Mouse (Mus musculus) heart, embryonic 14.5 days (tissue): ENCODE measurements around the gene Ankrd12. TPM values are rescaled to one million over a fixed set of nuclear protein-coding genes. Genes with fewer than 3 reads are reported as not detected.
A peak's percentile ranks its signal among the peaks of the same experiment; 100 is the strongest.

ENCODE experiments used
- ATAC-seq: fragments of 200-750 bp; cut with Nextera tagmentation; 2 replicates; pipeline ENCODE4 v1.8.0; 2017; ENCODE audit warnings: low read depth, moderate TSS enrichment; ENCODE audit not compliant: insufficient number of reproducible peaks, insufficient read depth, low FRiP score
- H3K27ac ChIP-seq, 2 experiments: fragments of 200-500 bp in 1 of 2; fragments of 300-500 bp in 1 of 2; sonication (generic) in 1 of 2; replicated peaks in 1 of 2; 2 replicates each; pipeline ENCODE4 v1.5.1; 2012 to 2014; ENCODE audit warnings: low read depth in 2 of 2, low read length in 2 of 2, control low read depth in 1 of 2, mild to moderate bottlenecking in 1 of 2, mixed read lengths in 1 of 2; ENCODE audit not compliant: control insufficient read depth in 1 of 2, insufficient read depth in 1 of 2
- H3K27me3 ChIP-seq: fragments of 300-500 bp; sonication (generic); 2 replicates; pipeline ENCODE4 v1.6.1; 2014; ENCODE audit warnings: mild to moderate bottlenecking, low read length, control low read depth; ENCODE audit not compliant: control insufficient read depth, insufficient read depth
- H3K36me3 ChIP-seq: fragments of 300-500 bp; sonication (generic); 2 replicates; pipeline ENCODE4 v1.6.1; 2014; ENCODE audit warnings: mild to moderate bottlenecking, control low read depth, low read length, mixed read lengths; ENCODE audit not compliant: control insufficient read depth, insufficient read depth
- H3K4me1 ChIP-seq, 2 experiments: fragments of 200-500 bp in 1 of 2; fragments of 300-500 bp in 1 of 2; sonication (generic) in 1 of 2; 2 replicates each; pipeline ENCODE4 v1.6.1; 2012 to 2014; ENCODE audit warnings: low read length in 2 of 2, control low read depth in 1 of 2, mixed read lengths in 1 of 2; ENCODE audit not compliant: control insufficient read depth in 2 of 2, insufficient read depth in 2 of 2
- H3K4me2 ChIP-seq: fragments of 300-500 bp; sonication (generic); 2 replicates; pipeline ENCODE4 v1.6.1; 2014; ENCODE audit warnings: mild to moderate bottlenecking, low read length
- H3K4me3 ChIP-seq, 2 experiments: fragments of 200-500 bp in 1 of 2; fragments of 300-500 bp in 1 of 2; sonication (generic) in 1 of 2; 2 replicates each; pipeline ENCODE4 v1.5.1; 2012 to 2014; ENCODE audit warnings: low read length in 2 of 2, mild to moderate bottlenecking in 2 of 2, control low read depth in 1 of 2, low read depth in 1 of 2, moderate library complexity in 1 of 2; ENCODE audit not compliant: control insufficient read depth in 1 of 2, insufficient read depth in 1 of 2
- H3K9ac ChIP-seq: fragments of 300-500 bp; sonication (generic); 2 replicates; pipeline ENCODE4 v1.6.1; 2014; ENCODE audit warnings: mild to moderate bottlenecking, low read length
- H3K9me3 ChIP-seq: fragments of 300-500 bp; sonication (generic); 2 replicates; pipeline ENCODE4 v1.6.1; 2016; ENCODE audit warnings: low read length, control low read depth; ENCODE audit not compliant: control insufficient read depth
- WGBS: fragments of 180-500 bp; shearing (Covaris S2); extraction: QIAGEN DNeasy Blood & Tissue Kit; methylation state at CpG from one replicate; pipeline ENCODE4 v1.1.7; 2014; 5-methylcytosine and 5-hydroxymethylcytosine counted together
- polyA plus RNA-seq: library from polyadenylated mRNA; unstranded; fragments of >200 nt; fragmentation: Nextera tagmentation; extraction: Ambion mirVana; gene quantifications from 2 replicates; pipeline ENCODE4 v1.2.1, GENCODE M21; 2014

Ankrd12 gene
- polyA plus RNA-seq, 1 experiment from 2014 or later = 18.4 TPM

DNA sequence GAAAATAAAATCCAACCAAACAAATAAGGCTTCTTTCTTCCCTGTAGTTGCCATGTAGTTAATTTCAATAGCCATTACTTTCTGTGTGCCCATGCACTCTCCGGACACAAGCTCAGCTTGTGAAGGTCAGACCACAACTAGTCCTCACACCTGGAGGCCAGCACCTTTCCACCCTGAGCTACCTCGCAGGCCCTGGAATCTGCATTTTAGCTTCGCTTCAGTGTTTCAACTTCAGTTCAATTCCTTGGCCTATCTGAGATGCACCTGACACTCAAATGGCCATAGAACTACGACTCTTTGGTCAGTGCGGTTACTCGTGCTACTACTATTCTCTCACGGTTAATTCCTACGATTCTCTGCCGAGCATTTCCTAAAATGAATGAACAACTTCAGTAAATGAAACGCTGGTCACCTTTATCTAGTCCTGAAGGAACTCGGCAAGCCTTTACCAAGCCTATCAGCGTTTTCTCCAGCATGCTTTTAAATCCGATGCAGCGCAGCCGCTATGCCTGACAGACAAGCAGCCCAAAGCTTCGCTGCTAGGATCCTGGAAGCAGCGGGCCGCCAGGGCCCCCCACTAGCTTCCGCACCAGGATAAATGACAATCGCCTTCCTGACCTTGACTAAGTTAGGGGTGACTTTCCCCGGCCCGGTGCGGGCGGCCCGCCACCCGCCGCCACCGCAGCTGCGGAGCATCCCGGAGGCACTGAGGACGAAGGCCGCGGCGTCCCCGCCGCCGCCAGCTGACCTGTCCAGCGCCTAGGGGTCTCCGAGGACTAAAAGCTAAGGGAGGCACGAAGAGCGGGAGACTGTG is 23.9 kb upstream of the Ankrd12 start:
- no peaks in the 10 kb centered on the region for H3K9me3 ChIP-seq
- H3K36me3 ChIP-seq = 0 out of 2 replicates have a peak, but pooled peaks cover 3% of the 10 kb centered on the region
- peak overlapping the region; percentile 92 for H3K9ac ChIP-seq
- ATAC-seq = peak; percentile 73
- no peaks in the 10 kb centered on the region for H3K27me3 ChIP-seq
- peak overlapping the region; percentile 85 to 92 for H3K27ac ChIP-seq
- under 1% methylated on average over 41 of the region's 41 CpGs for WGBS
- peak overlapping the region; percentile 69 to 74 for H3K4me3 ChIP-seq
- H3K4me1 ChIP-seq = peaks cover 0 to 12% of the 10 kb centered on the region in 2 experiments; a peak in 3 of 4 replicates
- peak overlapping the region; percentile 80 for H3K4me2 ChIP-seq

DNA sequence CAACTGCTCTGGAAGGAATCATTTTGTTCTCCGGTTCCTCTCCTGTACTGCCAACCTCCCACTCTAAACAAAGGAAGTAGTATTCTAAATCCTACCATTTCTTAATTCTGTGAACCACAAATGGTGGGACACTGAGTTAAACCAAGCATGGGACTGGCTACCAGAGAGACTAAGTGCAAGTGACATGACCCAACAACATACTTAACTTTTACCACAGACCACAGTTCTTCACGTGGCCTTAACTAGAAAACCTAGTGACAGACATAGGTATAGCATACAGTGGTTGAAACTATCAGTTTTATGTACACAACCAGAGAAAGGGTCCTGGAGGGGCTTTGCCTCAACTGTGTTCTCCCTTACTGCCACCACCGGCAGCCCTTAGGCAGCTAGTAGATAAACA is 15.8 kb upstream of the Ankrd12 start:
- H3K4me3 ChIP-seq = no peak overlapping the region
- no peak overlapping the region for H3K27ac ChIP-seq
- H3K9ac ChIP-seq = no peak overlapping the region
- ATAC-seq = no peak
- no peaks in the 10 kb centered on the region for H3K9me3 ChIP-seq
- 74% methylated on average over 3 of the region's 3 CpGs for WGBS
- no peaks in the 10 kb centered on the region for H3K27me3 ChIP-seq
- no peaks in the 10 kb centered on the region for H3K4me1 ChIP-seq
- H3K36me3 ChIP-seq = peaks cover 44% of the 10 kb centered on the region
- no peak overlapping the region for H3K4me2 ChIP-seq

DNA sequence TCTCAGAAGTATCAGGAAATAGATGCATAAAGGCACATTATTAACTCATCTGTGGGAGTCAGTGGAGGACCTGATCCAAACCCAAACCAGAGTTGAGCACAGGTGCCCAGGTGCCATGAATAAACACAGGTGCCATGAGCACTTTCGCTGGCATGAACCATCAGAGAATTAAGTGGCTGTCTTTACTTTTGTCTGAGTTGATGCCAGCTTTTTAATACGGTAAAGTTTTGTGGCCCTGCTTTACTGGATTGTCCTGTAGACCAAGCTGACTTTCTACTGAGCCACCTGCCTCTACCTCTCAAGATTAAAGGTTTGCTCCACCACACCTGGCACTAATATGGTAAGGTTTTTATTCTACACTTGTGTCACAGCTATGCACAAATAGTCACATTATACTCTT is 15.2 kb upstream of the Ankrd12 start:
- H3K27me3 ChIP-seq = no peaks in the 10 kb centered on the region
- no peaks in the 10 kb centered on the region for H3K4me1 ChIP-seq
- no peak overlapping the region for H3K27ac ChIP-seq
- no peak for ATAC-seq
- H3K4me2 ChIP-seq = no peak overlapping the region
- no peak overlapping the region for H3K9ac ChIP-seq
- H3K9me3 ChIP-seq = no peaks in the 10 kb centered on the region
- H3K36me3 ChIP-seq = peaks cover 50% of the 10 kb centered on the region
- 95% methylated on average over 2 of the region's 2 CpGs for WGBS
- H3K4me3 ChIP-seq = no peak overlapping the region

DNA sequence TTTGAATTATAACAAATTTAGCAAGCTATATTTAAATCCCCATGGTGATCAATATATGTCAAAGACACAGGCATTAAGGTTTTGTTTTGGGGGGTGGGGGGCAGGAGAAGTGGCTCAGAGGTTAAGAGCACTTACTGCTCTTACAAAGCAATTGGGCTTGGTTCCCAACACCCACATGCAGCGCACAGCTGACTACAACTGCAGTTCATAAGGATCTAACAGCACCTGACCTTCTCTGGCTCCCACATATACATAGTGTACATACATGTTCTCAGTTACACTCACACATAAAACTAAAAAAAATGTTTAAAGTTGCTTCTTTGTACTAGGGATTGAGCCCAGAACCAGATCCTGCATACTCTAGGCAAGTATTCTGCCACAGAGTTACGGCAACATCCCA is 14.5 kb upstream of the Ankrd12 start:
- Histone ChIP-seq H3K27me3 (no peaks in the 10 kb centered on the region), H3K4me3 (no peak overlapping the region), H3K4me2 (no peak overlapping the region), H3K36me3 (peaks cover 54% of the 10 kb centered on the region), H3K4me1 (no peaks in the 10 kb centered on the region), H3K9ac (no peak overlapping the region), H3K27ac (no peak overlapping the region), H3K9me3 (no peaks in the 10 kb centered on the region)
- ATAC-seq = no peak
- 81% methylated on average over 2 of the region's 2 CpGs for WGBS

DNA sequence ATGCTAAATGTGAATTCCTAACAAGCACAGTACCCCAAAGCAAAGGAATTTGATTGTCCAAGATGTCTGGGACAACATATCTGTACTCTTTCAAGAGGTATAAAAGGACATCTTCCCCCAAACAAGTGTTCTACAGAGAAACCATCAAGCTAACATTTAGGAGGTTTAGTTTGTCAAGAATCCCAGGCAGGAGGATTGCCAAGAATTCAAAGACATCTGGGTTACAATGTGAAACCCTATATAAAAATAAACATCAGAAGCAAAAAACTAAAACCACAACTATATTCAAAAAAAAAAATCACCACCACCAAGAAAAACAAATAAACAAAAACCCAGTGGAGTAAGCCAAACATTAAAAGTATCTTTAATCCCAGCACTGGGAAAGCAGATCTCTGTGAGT is 13.4 kb upstream of the Ankrd12 start:
- no peaks in the 10 kb centered on the region for H3K4me1 ChIP-seq
- H3K4me2 ChIP-seq = no peak overlapping the region
- H3K27me3 ChIP-seq = no peaks in the 10 kb centered on the region
- no peak for ATAC-seq
- H3K9me3 ChIP-seq = no peaks in the 10 kb centered on the region
- no peak overlapping the region for H3K4me3 ChIP-seq
- peaks cover 65% of the 10 kb centered on the region for H3K36me3 ChIP-seq
- no peak overlapping the region for H3K9ac ChIP-seq
- no peak overlapping the region for H3K27ac ChIP-seq

DNA sequence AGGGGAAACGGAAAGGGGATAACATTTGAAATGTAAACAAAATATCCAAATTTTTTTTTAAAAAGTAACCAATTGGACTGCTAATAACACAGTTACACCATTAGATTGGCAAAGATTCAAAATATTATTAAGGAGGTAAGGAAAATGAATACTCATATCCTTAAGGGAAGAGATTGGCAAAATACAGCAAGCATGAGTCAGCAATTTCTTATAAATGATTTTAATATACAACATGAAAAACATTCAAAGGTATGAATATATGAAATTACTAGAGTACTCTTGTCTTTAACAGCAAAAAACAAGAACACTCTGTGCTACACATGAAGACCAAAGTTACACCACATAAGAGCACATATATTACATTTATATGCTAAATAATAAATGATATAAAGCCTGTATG is 8.1 kb upstream of the Ankrd12 start:
- Histone ChIP-seq H3K27ac (no peak overlapping the region), H3K4me3 (no peak overlapping the region), H3K9ac (no peak overlapping the region), H3K27me3 (no peaks in the 10 kb centered on the region), H3K36me3 (peaks cover 76% of the 10 kb centered on the region), H3K4me1 (no peaks in the 10 kb centered on the region), H3K4me2 (no peak overlapping the region), H3K9me3 (no peaks in the 10 kb centered on the region)
- 79% methylated on average over 1 of the region's 1 CpGs for whole genome bisulfite sequencing
- ATAC-seq = no peak

DNA sequence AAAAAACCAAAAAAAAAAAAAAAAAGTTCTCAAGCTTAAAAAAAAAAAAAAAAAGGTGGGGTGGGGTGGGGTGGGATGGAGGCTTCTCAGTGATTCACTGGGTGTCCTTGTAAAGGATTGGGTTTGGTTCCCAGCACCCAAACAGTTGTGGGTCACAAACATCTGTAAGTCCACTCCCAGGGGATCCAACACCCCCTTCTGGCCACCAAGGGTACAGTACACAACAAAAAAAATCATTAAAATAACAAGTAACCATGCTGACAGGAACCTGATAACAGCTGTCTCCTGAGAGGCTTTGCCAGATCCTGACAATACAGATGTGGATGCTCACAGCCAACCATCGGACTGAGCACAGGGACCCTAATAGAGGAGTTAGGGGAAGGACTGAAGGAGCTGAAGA is 7.6 kb upstream of the Ankrd12 start:
- H3K9ac ChIP-seq = no peak overlapping the region
- H3K27ac ChIP-seq = no peak overlapping the region
- H3K4me1 ChIP-seq = no peaks in the 10 kb centered on the region
- ATAC-seq = no peak
- no peak overlapping the region for H3K4me2 ChIP-seq
- no peaks in the 10 kb centered on the region for H3K9me3 ChIP-seq
- WGBS = 18% methylated on average over 1 of the region's 1 CpGs
- H3K4me3 ChIP-seq = no peak overlapping the region
- H3K27me3 ChIP-seq = no peaks in the 10 kb centered on the region
- peaks cover 78% of the 10 kb centered on the region for H3K36me3 ChIP-seq

DNA sequence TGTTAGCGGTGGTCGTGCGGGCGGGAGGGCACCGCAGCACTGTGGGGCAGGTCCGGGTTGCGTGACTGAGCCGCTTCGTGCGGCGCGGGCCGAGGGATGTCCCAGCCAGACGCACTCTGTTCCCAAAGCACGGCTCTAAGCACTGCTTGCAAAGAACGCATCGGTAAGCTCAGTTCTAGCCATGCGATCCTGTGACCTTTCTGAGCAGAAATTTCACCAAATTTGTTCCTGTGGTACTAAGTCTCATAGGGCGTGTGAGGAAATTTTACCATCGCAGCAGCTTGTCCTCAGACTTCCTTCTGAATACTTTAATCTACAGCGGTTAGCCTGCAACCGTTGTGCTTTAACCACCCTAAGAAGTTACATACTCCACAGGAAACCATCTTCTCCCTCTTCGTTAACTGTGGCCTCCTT is 555 bp upstream of the Ankrd12 start:
- H3K27me3 ChIP-seq = no peaks in the 10 kb centered on the region
- 1% methylated on average over 23 of the region's 23 CpGs for WGBS
- ATAC-seq = peak; percentile 57; the same call in 1 of the 2 replicates

More for the DNA sequence above, 555 bp upstream of the Ankrd12 start:
- Histone ChIP-seq H3K4me3 (peak overlapping the region; percentile 88 to 96), H3K4me1 (0 out of 4 replicates have a peak, but pooled peaks cover 0 to 7% of the 10 kb centered on the region in 2 experiments), H3K9me3 (no peaks in the 10 kb centered on the region), H3K4me2 (peak overlapping the region; percentile 77), H3K27ac (peak overlapping the region; percentile 61 to 87), H3K9ac (peak overlapping the region; percentile 82), H3K36me3 (peaks cover 38% of the 10 kb centered on the region)
